Mouse (Mus musculus) heart, postnatal 0 days (tissue): ENCODE measurements around the gene Irf1.

Experiments
- CTCF ChIP-seq: IDR thresholded peaks from 2 replicates; pipeline ENCODE4 v1.5.1; 2016; ENCODE audit warnings: antibody characterized with exemption, control low read depth, low read depth
- EP300 ChIP-seq: IDR thresholded peaks from 2 replicates; pipeline ENCODE4 v1.6.1; 2016; ENCODE audit warnings: antibody characterized with exemption, low read depth

DNA sequence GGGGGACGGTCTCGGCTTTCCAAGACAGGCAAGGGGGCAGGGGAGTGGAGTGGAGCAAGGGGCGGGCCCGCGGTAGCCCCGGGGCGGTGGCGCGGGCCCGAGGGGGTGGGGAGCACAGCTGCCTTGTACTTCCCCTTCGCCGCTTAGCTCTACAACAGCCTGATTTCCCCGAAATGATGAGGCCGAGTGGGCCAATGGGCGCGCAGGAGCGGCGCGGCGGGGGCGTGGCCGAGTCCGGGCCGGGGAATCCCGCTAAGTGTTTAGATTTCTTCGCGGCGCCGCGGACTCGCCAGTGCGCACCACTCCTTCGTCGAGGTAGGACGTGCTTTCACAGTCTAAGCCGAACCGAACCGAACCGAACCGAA is at the start of gene Irf1:
- TF ChIP-seq CTCF (no peak), EP300 (no peak)
